Mouse (Mus musculus): ENCODE results near the gene Trub1.

DNA sequence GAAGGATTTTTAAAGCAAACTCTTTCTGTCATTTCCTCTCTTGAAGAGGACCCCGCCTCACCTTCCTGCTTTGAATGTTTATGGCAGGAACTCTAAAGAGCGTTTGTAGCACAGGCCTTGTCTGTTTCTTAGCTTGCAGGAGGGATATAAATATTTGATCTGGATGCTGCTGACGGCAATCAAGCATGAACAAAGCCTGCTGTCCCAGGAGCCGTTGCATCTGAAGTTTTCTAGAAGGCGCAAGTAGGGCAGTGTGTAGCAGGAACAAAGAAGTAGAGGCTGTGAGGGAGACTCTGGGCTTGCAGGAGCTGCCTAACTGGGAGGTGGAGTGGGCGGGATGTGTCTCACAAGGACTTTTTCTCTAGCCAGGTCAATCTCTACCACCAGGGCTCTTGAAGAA is 50.4 kb downstream of the Trub1 start:
- TF ChIP-seq POLR2A (IDR thresholded peaks at IDR 0.05; ENCODE audit: extremely low read depth, insufficient read depth, low read length) = no peak
- TF ChIP-seq CTCF (IDR thresholded peaks at IDR 0.05; ENCODE audit: extremely low read depth, insufficient read depth, low read length) = no peak

Data from cortical plate, adult 2 months (tissue).